9 mouse cellular contexts compared by ENCODE assay signal in the genomic region with DNA sequence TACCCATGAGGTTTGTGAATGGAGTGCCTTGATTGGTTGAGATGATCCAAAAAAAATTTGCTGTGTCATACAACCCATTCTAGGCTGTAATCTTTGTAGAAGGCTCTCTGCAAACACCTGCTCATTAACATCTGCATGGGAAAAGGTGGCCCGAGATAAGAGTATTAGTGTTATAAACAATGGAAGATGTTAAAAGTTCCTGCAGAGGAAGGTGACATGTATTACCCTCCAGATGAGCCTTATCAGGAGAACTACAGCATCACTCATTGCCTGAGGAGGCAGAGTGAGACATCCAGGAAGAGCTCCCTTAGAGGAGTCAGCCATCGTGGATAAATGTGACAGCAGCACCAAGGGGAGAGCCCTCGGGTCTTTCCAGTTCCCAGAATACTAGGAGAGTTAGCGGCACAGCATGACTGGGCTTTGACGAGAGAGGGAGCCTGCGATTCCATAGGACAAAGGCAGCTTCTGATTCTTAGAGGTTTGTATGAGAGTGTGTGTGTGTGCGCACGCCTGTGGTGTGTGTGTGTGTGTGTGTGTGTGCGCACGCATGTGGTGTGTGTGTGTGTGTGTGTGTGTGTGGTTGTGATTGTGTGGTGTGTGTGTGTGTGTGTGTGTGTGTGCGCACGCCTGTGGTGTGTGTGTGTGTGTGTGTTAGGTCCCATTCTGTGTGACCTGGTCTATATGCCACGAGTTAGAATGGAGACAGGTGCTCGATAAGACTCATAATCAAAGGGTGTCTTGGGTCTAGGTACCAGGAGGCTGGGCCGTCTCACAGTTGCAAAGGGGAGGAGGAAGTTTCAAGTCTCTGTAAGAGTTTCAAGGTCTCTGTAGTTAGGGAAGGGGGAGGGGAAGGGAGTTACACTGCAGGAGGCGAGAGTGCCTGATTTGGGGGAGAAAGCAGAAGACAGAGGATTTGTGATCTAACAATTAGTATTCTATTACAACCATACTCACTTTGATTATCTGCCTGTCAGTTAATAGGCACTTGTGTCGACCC. TPM values are rescaled to one million over a fixed set of nuclear protein-coding genes. Genes with fewer than 3 reads are reported as not detected.
DNase-seq lines count a peak whose midpoint lies in the region; ATAC-seq and TF ChIP-seq lines count a peak whose summit lies in the region.
"Had no signal": no experiment of that assay in that cellular context is flagged by ENCODE, and none has a peak within 500 bp of the region (broad histone marks: within the 10 kb centered on the region; RNA-seq: fewer than 3 reads in every experiment).

No protein-coding gene starts in this region.

- H3K27ac ChIP-seq in forebrain, embryonic 11.5 days (ENCODE audit: low read depth, low read length) = no peak overlapping the region
- H3K27ac ChIP-seq in forebrain, embryonic 10.5 days = no peak overlapping the region
- no peak overlapping the region for H3K27ac ChIP-seq in embryonic facial prominence, embryonic 10.5 days (replicated peaks)
- H3K27ac ChIP-seq in intestine, postnatal 0 days (ENCODE audit: low read depth, low read length) = no peak overlapping the region
- H3K27ac ChIP-seq in neural tube, embryonic 11.5 days (ENCODE audit: low read depth, low read length) = no peak overlapping the region

- no peak overlapping the region for H3K4me3 ChIP-seq in forebrain, embryonic 11.5 days (ENCODE audit: low read depth, low read length)
- H3K4me3 ChIP-seq in forebrain, embryonic 10.5 days = no peak overlapping the region
- no peak overlapping the region for H3K4me3 ChIP-seq in embryonic facial prominence, embryonic 10.5 days
- H3K4me3 ChIP-seq in intestine, postnatal 0 days (ENCODE audit: low read depth, low read length) = no peak overlapping the region
- no peak overlapping the region for H3K4me3 ChIP-seq in neural tube, embryonic 11.5 days (ENCODE audit: low read depth, low read length)

- H3K4me1 ChIP-seq in forebrain, embryonic 11.5 days (replicated peaks; ENCODE audit: control insufficient read depth, insufficient read depth, low read length) = no peaks in the 10 kb centered on the region
- H3K4me1 ChIP-seq in forebrain, embryonic 10.5 days = peaks cover 14% of the 10 kb centered on the region
- H3K4me1 ChIP-seq in embryonic facial prominence, embryonic 10.5 days = peaks cover 4% of the 10 kb centered on the region; the same call in 1 of the 2 replicates
- no peaks in the 10 kb centered on the region for H3K4me1 ChIP-seq in intestine, postnatal 0 days (replicated peaks; ENCODE audit: control insufficient read depth, insufficient read depth, low read length)
- no peaks in the 10 kb centered on the region for H3K4me1 ChIP-seq in neural tube, embryonic 11.5 days (ENCODE audit: control insufficient read depth, insufficient read depth, low read length)

- H3K36me3 ChIP-seq in forebrain, embryonic 11.5 days (ENCODE audit: control insufficient read depth, insufficient read depth, low read length) = no peaks in the 10 kb centered on the region
- no peaks in the 10 kb centered on the region for H3K36me3 ChIP-seq in forebrain, embryonic 10.5 days (replicated peaks)
- H3K36me3 ChIP-seq in embryonic facial prominence, embryonic 10.5 days (replicated peaks) = no peaks in the 10 kb centered on the region
- no peaks in the 10 kb centered on the region for H3K36me3 ChIP-seq in intestine, postnatal 0 days (ENCODE audit: control insufficient read depth, insufficient read depth)
- no peaks in the 10 kb centered on the region for H3K36me3 ChIP-seq in neural tube, embryonic 11.5 days (ENCODE audit: control insufficient read depth, insufficient read depth, low read length)

- peak; percentile 88 for ATAC-seq in forebrain, embryonic 11.5 days (replicated peaks; ENCODE audit: low FRiP score)
- peak; percentile 82 for ATAC-seq in intestine, postnatal 0 days
- ATAC-seq in neural tube, embryonic 11.5 days (ENCODE audit: insufficient read depth, low FRiP score, low TSS enrichment) = peak; percentile 50; the same call in 1 of the 2 replicates

- no peak for TF ChIP-seq CTCF in intestine, postnatal 0 days (IDR thresholded peaks at IDR 0.05; ENCODE audit: low read depth)

- H3K9ac ChIP-seq in forebrain, embryonic 11.5 days (ENCODE audit: low read length) = no peak overlapping the region
- H3K9ac ChIP-seq in intestine, postnatal 0 days (ENCODE audit: low read depth, low read length) = no peak overlapping the region
- no peak overlapping the region for H3K9ac ChIP-seq in neural tube, embryonic 11.5 days (ENCODE audit: low read length)

- WGBS in forebrain, embryonic 11.5 days = 77% methylated on average over 17 of the region's 17 CpGs
- 78% methylated on average over 17 of the region's 17 CpGs for WGBS in forebrain, embryonic 10.5 days
- 75% methylated on average over 17 of the region's 17 CpGs for WGBS in embryonic facial prominence, embryonic 10.5 days
- 56% methylated on average over 15 of the region's 17 CpGs for WGBS in intestine, postnatal 0 days
- WGBS in neural tube, embryonic 11.5 days = 84% methylated on average over 17 of the region's 17 CpGs

- no peaks in the 10 kb centered on the region for H3K9me3 ChIP-seq in forebrain, embryonic 11.5 days (ENCODE audit: control insufficient read depth, low read length)
- H3K9me3 ChIP-seq in forebrain, embryonic 10.5 days = peaks cover 5% of the 10 kb centered on the region
- peaks cover 3% of the 10 kb centered on the region for H3K9me3 ChIP-seq in embryonic facial prominence, embryonic 10.5 days
- no peaks in the 10 kb centered on the region for H3K9me3 ChIP-seq in intestine, postnatal 0 days (ENCODE audit: control insufficient read depth)
- no peaks in the 10 kb centered on the region for H3K9me3 ChIP-seq in neural tube, embryonic 11.5 days (ENCODE audit: control insufficient read depth, low read length)

- H3K4me2 ChIP-seq in forebrain, embryonic 11.5 days (ENCODE audit: low read depth, low read length, severe bottlenecking) = no peak overlapping the region
- H3K4me2 ChIP-seq in intestine, postnatal 0 days (replicated peaks; ENCODE audit: low read depth) = no peak overlapping the region
- no peak overlapping the region for H3K4me2 ChIP-seq in neural tube, embryonic 11.5 days (ENCODE audit: low read depth)

- H3K27me3 ChIP-seq in forebrain, embryonic 11.5 days (ENCODE audit: control insufficient read depth, insufficient read depth, low read length) = no peaks in the 10 kb centered on the region
- no peaks in the 10 kb centered on the region for H3K27me3 ChIP-seq in forebrain, embryonic 10.5 days (ENCODE audit: poor library complexity, severe bottlenecking)
- H3K27me3 ChIP-seq in embryonic facial prominence, embryonic 10.5 days (replicated peaks; ENCODE audit: low read depth, poor library complexity, severe bottlenecking) = no peaks in the 10 kb centered on the region
- H3K27me3 ChIP-seq in intestine, postnatal 0 days (replicated peaks; ENCODE audit: control insufficient read depth, insufficient read depth, low read length) = no peaks in the 10 kb centered on the region
- no peaks in the 10 kb centered on the region for H3K27me3 ChIP-seq in neural tube, embryonic 11.5 days (ENCODE audit: control insufficient read depth, insufficient read depth, low read length)

- peak; percentile 61 for DNase-seq in forebrain, embryonic 11.5 days (ENCODE audit: low spot score)
- DNase-seq in forebrain, embryonic 10.5 days (ENCODE audit: extremely low spot score, low spot score) = no peak
- peak; percentile 36 for DNase-seq in embryonic facial prominence, embryonic 10.5 days (ENCODE audit: low spot score)
- peak; percentile 18 for DNase-seq in neural tube, embryonic 11.5 days (ENCODE audit: low spot score)
- no peak for DNase-seq in urinary bladder, postnatal 10 days (ENCODE audit: low spot score)
- DNase-seq in right cerebral cortex, postnatal 10 days (ENCODE audit: low spot score in 2 of 2) = no peak
- DNase-seq in left cerebral cortex, adult 8-10 months (ENCODE audit: low spot score in 2 of 2) = no peak

RNA-seq across cellular contexts. Expression of a gene that starts 23.5 kb away (rescaled TPM):
- polyA plus RNA-seq in forebrain, embryonic 11.5 days (2014; fragmentation: Nextera tagmentation; extraction: Ambion mirVana) = 0.91 and 2.0 TPM in 2 replicates
- polyA plus RNA-seq in forebrain, embryonic 10.5 days (2016; fragmentation: Nextera tagmentation; extraction: Ambion mirVana) = 0.91 and 0.97 TPM in 2 replicates
- 1.3 and 1.9 TPM in 2 replicates for polyA plus RNA-seq in embryonic facial prominence, embryonic 10.5 days (2016; fragmentation: Nextera tagmentation; extraction: Ambion mirVana)
- polyA plus RNA-seq in intestine, postnatal 0 days (2015; fragmentation: Nextera tagmentation; extraction: Ambion mirVana) = 1.9 and 2.1 TPM in 2 replicates
- polyA plus RNA-seq in neural tube, embryonic 11.5 days (2014; fragmentation: Nextera tagmentation; extraction: Ambion mirVana) = 1.2 and 2.7 TPM in 2 replicates
- not detected for total RNA-seq in left cerebral cortex, adult 8-10 months (2022)

RNA-seq across cellular contexts. Expression of a gene that starts 56.0 kb away (rescaled TPM):
- polyA plus RNA-seq in forebrain, embryonic 11.5 days (2014; fragmentation: Nextera tagmentation; extraction: Ambion mirVana) = 0.68 and 1.5 TPM in 2 replicates
- 0.17 and 0.30 TPM in 2 replicates for polyA plus RNA-seq in forebrain, embryonic 10.5 days (2016; fragmentation: Nextera tagmentation; extraction: Ambion mirVana)
- 0.20 and 0.25 TPM in 2 replicates for polyA plus RNA-seq in embryonic facial prominence, embryonic 10.5 days (2016; fragmentation: Nextera tagmentation; extraction: Ambion mirVana)
- 0.27 TPM in 2 replicates for polyA plus RNA-seq in intestine, postnatal 0 days (2015; fragmentation: Nextera tagmentation; extraction: Ambion mirVana)
- polyA plus RNA-seq in neural tube, embryonic 11.5 days (2014; fragmentation: Nextera tagmentation; extraction: Ambion mirVana) = 1.2 and 1.4 TPM in 2 replicates
- total RNA-seq in left cerebral cortex, adult 8-10 months (2022) = 1 to 10 TPM; 4.8 to 6.2 (median 5.5) TPM
- polyA plus RNA-seq: C2C12 had no signal

Comparison
In these comparisons a context has a peak if more than half of its experiments do, and no peak if none do; other contexts are left out.
1. DNase-seq: peak in forebrain, embryonic 11.5 days (single experiment), embryonic facial prominence, embryonic 10.5 days (single experiment) and neural tube, embryonic 11.5 days (single experiment); none in forebrain, embryonic 10.5 days (single experiment), urinary bladder, postnatal 10 days (single experiment), right cerebral cortex, postnatal 10 days (0 of 2) and left cerebral cortex, adult 8-10 months (0 of 2).
2. Peak in every context shown above with its lines, with median percentiles within 50 percentile points of each other: ATAC-seq.